Mouse (Mus musculus): ENCODE measurements around the gene Rpgrip1.

DNA sequence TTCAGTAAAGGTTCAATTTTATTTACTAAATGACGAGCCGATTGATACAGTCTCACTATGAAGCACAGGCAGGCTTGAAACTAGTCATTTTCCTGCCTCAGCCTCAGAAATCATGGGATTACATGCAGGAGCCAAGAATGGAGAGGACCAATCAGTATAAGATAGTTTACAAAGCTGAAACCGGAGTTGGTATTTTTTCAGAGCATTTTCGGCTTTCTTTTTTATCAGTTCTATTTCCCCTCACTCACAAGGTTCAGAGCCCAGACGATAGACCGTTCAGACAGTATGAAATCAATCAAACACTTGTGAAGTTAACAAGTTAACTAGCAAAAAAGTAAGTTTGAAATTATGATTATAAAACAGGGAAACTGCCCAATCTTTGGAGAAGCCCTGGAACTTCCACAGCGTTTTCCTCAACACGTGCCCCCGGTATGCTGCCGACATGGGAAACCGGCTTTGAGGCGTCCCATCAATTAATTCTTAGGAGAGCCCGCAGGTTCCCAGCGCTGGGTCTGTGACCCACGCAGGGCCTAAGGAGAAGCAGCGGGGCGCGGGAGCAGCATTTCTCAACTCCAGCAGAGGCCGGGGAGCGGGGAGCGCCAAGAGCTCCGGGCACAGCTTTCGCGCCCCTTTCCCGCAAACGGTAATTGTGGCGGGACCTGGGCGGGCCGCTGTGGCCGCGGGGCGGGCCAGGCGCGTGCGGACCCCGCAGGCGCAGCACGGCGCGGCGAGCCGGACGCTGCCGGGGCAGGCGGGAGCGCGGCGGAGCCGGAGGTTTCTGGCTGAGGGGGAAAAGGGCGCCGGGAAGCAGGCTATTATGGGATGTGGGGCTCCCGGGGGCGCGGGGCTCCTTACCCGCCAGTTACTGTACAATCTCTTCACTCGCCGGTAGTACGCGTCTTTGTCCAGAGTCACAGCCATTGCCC, 86.0 kb downstream of the Rpgrip1 start:
- no peak for TF ChIP-seq CTCF (IDR thresholded peaks at IDR 0.05; ENCODE audit: control insufficient read depth, insufficient read depth, insufficient replicate concordance, low read depth, low read length)
- no peak; the same call in 1 of the 2 replicates for TF ChIP-seq POLR2A (IDR thresholded peaks at IDR 0.05; ENCODE audit: control insufficient read depth, low read depth, low read length)

All from testis, adult 2 months (tissue).